Mouse (Mus musculus) lung, adult 2 months (tissue): Measurements from ENCODE around the gene Rbp1. TPM values are rescaled to one million over a fixed set of nuclear protein-coding genes. Genes with fewer than 3 reads are reported as not detected.
A peak's percentile ranks its signal among the peaks of the same experiment; 100 is the strongest.

ENCODE experiments used
- DNase-seq: peaks from one replicate; pipeline ENCODE4 v3.0.0; 2022
- H3K4me1 ChIP-seq: fragments of 200-500 bp; 2 replicates; pipeline ENCODE4 v1.6.1; 2011; ENCODE audit warnings: low read length; ENCODE audit not compliant: control insufficient read depth, insufficient read depth
- H3K4me3 ChIP-seq: fragments of 200-500 bp; replicated peaks from 2 replicates; pipeline ENCODE3; 2011; ENCODE audit warnings: low read depth, mild to moderate bottlenecking, control low read depth, low read length; ENCODE audit errors: extremely low read depth
- CTCF ChIP-seq: fragments of 200-500 bp; IDR thresholded peaks from 2 replicates; pipeline ENCODE4 v1.5.1; 2011; ENCODE audit warnings: mild to moderate bottlenecking, low read length, control low read depth; ENCODE audit not compliant: insufficient read depth
- POLR2A ChIP-seq: fragments of 200-500 bp; IDR thresholded peaks from 2 replicates; pipeline ENCODE4 v1.6.1; 2011; ENCODE audit warnings: low read depth, mild to moderate bottlenecking, control low read depth, low read length, borderline replicate concordance; ENCODE audit errors: extremely low read depth
- WGBS: fragments of 180-500 bp; shearing (Covaris S2); methylation state at CpG from one replicate; pipeline ENCODE4 v1.1.7; 2018; 5-methylcytosine and 5-hydroxymethylcytosine counted together
- polyA plus RNA-seq: library from polyadenylated mRNA; depleted of rRNA; stranded (reverse); fragments of >200 nt; gene quantifications from 2 replicates; pipeline ENCODE4 v1.2.3, GENCODE M21; 2012

Rbp1 gene
- polyA plus RNA-seq, 1 experiment, result 19.4 TPM

GRCm38 (mm10) chr9:98433956-98434588 is 11.3 kb downstream of the Rbp1 start:
- no peak for DNase-seq
- TF ChIP-seq POLR2A, result no peak
- no peak for TF ChIP-seq CTCF
- 29% methylated on average over 4 of the region's 4 CpGs for WGBS

DNA sequence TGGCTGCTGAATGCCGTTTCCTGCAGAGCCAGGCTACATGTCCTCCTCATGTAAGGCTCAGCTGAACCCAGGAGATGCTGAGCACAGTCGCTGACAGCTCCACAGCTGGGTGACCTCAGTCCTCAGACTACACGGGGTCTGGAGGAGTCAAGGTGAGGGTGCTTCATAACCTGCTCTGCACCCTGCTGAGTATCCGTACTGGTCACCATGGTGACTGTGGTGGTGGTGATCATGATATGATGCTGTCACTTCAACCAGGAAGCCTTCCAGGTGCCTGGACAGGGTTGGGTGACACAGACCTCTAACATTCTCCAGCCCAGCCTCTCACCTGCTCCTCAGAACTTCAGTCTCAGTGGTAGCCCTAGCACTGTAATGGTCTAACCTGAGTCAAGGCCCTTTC is 15.1 kb downstream of the Rbp1 start:
- TF ChIP-seq CTCF, result no peak
- no peak for TF ChIP-seq POLR2A
- WGBS, result 74% methylated on average over 4 of the region's 4 CpGs
- no peaks in the 10 kb centered on the region for H3K4me1 ChIP-seq
- H3K4me3 ChIP-seq, result no peak overlapping the region
- no peak for DNase-seq

More at GRCm38 (mm10) chr9:98433956-98434588, 11.3 kb downstream of the Rbp1 start:
- Histone ChIP-seq H3K4me1 (no peaks in the 10 kb centered on the region; the same call in 1 of the 2 replicates), H3K4me3 (no peak overlapping the region)

DNA sequence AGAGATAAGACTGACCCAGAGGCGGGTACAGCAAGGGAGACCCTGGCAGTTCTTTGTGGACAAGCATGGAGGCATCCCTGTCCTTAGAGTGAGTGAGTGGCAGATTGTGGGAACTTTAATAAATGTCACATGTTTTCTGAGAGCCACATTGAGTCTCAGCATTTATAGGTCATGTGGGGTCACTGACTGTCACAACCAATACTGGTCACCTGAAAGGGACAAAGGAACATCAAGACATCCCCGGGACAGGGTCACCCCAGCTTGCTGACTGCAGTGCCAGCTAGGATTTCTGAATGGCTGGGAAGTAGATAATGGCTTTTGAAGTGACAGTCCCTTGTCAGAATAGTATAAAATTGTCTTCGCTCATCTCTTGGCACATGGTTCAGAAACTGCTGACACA is 16.3 kb downstream of the Rbp1 start:
- H3K4me1 ChIP-seq, result no peaks in the 10 kb centered on the region
- 62% methylated on average over 3 of the region's 3 CpGs for WGBS
- no peak for DNase-seq
- no peak overlapping the region for H3K4me3 ChIP-seq
- TF ChIP-seq POLR2A (no peak), CTCF (no peak)

DNA sequence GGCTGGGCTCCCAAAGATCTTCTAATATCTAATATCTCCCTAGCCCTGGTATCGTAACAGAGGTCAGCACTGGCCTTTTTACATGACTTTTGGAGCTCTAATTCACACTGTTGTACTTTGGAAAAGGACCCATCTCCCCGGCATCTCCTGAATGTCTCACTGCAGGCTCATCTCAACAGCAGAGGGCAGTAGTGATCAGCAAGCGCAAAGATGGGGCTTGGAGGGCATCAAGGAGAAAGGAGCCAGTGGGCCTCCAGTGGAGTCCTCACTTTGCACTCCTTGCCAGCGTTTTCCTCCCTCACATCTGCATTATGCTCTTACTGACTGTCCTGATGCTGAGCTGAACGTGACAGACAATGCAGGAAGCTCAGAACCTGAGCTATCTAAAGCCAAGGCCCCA is 19.9 kb downstream of the Rbp1 start:
- no peak for DNase-seq
- H3K4me1 ChIP-seq, result no peaks in the 10 kb centered on the region
- no peak overlapping the region for H3K4me3 ChIP-seq
- TF ChIP-seq CTCF (peak; percentile 66), POLR2A (no peak)
- WGBS, result 48% methylated on average over 5 of the region's 5 CpGs

- no peak overlapping the region for H3K4me3 ChIP-seq
- TF ChIP-seq CTCF (no peak), POLR2A (no peak)
- WGBS, result 77% methylated on average over 9 of the region's 9 CpGs
- no peak for DNase-seq
- H3K4me1 ChIP-seq, result no peaks in the 10 kb centered on the region
These were observed 22.8 kb downstream of the Rbp1 start for GRCm38 (mm10) chr9:98445359-98446149.

DNA sequence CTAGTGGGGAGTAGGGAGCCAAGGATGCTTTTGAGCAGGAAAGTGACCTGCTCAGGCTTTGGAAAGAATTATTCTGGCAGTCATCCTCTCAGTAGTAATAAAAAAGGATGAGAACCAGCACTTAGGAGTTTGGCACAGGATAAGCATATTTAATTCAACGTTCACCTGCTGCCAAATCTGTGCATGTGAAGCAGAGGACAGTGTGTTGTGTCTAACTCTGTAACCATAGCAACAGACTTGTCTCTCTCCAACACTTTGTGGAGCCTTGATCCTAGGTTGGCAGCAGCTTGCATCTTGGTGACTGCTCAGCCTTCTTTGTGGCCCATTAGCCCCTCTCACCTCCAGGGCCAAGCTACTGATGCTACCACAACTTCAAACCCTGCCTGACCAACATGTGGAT is 28.2 kb downstream of the Rbp1 start:
- Histone ChIP-seq H3K4me1 (no peaks in the 10 kb centered on the region), H3K4me3 (no peak overlapping the region)
- 52% methylated on average over 1 of the region's 1 CpGs for WGBS
- no peak for TF ChIP-seq POLR2A
- TF ChIP-seq CTCF, result no peak
- DNase-seq, result no peak

GRCm38 (mm10) chr9:98466709-98467108 is 43.9 kb downstream of the Rbp1 start:
- no peak for TF ChIP-seq CTCF
- TF ChIP-seq POLR2A, result no peak
- no peak for DNase-seq
- Histone ChIP-seq H3K4me3 (no peak overlapping the region), H3K4me1 (no peaks in the 10 kb centered on the region)
- 41% methylated on average over 2 of the region's 2 CpGs for WGBS

DNA sequence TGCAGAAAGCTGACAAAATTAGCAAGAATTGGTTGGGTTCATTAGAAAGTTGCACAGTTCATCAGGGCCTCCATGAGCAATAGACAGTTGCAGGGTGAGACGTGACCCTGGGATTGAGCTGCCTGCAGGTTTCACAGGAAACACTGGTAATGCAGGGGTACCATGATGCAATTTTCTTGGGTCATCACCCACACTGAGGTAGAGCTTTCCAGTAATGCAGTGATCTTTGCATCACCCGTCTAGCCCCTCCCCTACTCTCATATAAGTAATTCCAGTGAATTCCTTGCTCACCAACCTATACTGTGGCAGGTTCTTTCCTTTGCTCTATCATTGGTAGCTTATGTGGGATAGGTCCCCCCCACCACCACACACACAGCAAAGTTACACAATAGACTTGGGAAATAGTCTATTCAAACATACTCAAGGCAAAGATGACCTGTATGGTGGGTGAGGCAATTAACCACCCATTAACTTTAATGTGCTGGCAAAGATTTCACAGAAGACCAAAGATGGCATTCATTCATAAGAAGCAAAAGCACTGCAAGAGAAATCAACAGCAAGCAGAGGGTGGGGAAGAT is 57.5 kb downstream of the Rbp1 start:
- Histone ChIP-seq H3K4me3 (no peak overlapping the region), H3K4me1 (no peaks in the 10 kb centered on the region)
- TF ChIP-seq POLR2A (no peak), CTCF (no peak)
- no peak for DNase-seq
- whole genome bisulfite sequencing, result 74% methylated on average over 2 of the region's 2 CpGs

- no peak overlapping the region for H3K4me3 ChIP-seq
- TF ChIP-seq CTCF (no peak), POLR2A (no peak)
- H3K4me1 ChIP-seq, result no peaks in the 10 kb centered on the region
- DNase-seq, result no peak
- WGBS, result 46% methylated on average over 4 of the region's 4 CpGs
These were observed 59.5 kb downstream of the Rbp1 start for GRCm38 (mm10) chr9:98482256-98482655.
